Mouse (Mus musculus) left cerebral cortex, postnatal 10 days (tissue): ENCODE measurements around the gene Trim80. TPM values are rescaled to one million over a fixed set of nuclear protein-coding genes. Genes with fewer than 3 reads are reported as not detected.
"Not testable (repeated sequence)": the region's sequence is repeated elsewhere in the genome, so short reads cannot be mapped to it uniquely, and the experiment has no call there.

ENCODE experiments used
- DNase-seq, 2 experiments: peaks; one replicate each; pipeline ENCODE4 v3.0.0; 2021 to 2022; ENCODE audit warnings: low spot score in 2 of 2, mixed read lengths in 1 of 2; ENCODE audit errors: extremely low spot score in 1 of 2
- intact Hi-C: fragments of 180-260 bp; cut with DNase I; formaldehyde crosslinking; loops from one replicate; pipeline ENCODE4 v1.15.1; 2025
- total RNA-seq, 2 experiments: library from RNA; stranded (reverse); gene quantifications; 2 replicates each; pipeline ENCODE4 v1.2.3; 2021

Trim80 gene
- total RNA-seq, 2 experiments from 2014 or later = 0.24 TPM; not detected in 1

DNA sequence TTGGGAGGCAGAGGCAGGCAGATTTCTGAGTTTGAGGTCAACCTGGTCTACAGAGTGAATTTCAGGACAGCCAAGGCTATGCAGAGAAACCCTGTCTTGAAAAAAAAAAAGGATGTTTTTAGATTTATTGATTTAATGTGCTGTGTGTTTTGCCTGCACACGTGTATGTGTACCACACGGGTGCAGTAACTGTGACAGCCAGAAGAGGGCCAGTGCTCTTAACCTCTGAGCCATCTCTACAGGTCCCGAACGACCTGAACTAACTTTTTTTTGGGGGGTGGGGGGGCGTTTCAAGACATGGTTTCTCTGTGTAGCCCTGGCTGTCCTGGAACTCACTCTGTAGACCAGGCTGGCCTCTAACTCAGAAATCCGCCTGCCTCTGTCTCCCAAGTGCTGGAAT, 14.5 kb downstream of the Trim80 start:
- DNase-seq, intact Hi-C loops: not testable (repeated sequence)

DNA sequence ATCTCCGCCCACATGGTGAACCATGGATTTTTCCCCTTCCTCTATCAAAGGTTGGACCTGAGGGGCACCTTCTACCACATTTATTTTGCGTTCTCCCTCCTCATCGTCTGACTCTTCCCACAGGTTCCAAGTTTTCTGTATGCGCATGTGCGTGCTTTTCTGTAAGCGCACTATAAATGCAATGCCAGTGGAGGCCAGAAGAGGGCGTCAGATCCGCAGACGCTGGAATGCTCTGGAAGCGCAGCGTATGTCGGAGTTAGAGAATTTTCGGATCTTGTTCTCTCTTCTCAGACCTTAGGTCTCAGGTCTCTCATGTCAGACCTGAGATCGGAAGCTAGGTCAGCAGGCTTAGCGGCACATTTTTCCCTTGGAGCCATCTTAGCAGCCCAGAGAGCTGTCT, 15.3 kb downstream of the Trim80 start:
- no peak for DNase-seq
- intact Hi-C loops = no loop called here

DNA sequence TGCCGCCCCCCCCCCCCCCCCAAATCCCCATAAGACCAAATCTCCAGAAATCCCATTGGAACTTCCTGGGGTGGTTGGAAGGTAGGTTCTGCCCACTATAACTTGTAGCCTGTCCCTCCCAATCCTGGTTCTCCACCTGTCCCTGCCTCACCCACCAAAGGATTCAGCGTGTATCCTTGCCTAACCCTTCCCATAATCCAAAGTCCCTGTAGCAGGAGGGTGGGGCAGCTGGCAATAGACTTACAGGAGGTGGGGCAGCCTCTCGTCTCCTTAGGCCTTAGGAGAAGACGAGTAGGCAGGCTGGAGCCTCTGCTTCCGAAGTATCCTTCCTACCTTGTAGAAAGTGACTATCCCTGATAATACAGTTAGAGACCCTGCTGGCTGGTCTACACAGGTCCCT, 15.8 kb downstream of the Trim80 start:
- intact Hi-C loops = no loop called here
- no peak for DNase-seq

DNA sequence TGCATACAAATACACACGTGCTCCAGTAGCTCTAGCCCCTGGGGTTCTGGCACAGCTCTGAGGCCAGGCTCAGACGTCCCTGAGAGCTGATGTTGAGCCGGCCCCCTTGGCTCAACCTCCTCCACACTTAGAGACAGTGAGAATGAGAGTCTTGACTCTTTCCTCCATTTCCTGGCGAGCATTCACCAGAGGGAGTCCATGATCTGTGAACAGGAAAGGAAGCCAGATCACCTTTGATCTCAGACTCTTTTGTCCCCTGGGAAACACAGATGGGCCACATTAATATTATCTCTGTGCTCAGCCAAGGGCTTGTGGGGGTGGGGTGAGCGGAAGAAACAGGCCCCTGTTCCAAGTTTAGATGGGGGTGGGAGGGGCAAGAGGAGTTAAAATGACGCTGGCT, 17.1 kb downstream of the Trim80 start:
- intact Hi-C loops = no loop called here

DNA sequence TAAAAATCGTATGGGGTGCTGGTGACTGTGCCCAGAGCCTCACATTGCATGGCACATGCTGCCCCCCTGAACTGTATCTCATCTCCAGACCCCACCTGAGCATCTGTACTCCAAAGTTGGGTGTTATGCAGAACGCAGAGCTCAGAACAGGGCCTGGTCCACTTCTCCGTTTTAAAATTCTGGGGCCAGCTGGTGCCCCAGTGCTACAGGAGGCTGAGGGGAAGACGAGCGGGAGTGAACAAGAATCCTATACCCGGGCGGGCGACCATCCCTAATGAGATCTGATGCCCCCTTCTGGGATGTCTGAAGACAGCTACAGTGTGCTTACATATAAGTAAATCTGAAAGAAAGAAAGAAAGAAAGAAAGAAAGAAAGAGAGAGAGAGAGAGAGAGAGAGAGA, 20.6 kb downstream of the Trim80 start:
- no peak for DNase-seq
- intact Hi-C loops = no loop called here

More for the DNA sequence above, 17.1 kb downstream of the Trim80 start:
- peak in 1 of 2 experiments; percentile 58 for DNase-seq

DNA sequence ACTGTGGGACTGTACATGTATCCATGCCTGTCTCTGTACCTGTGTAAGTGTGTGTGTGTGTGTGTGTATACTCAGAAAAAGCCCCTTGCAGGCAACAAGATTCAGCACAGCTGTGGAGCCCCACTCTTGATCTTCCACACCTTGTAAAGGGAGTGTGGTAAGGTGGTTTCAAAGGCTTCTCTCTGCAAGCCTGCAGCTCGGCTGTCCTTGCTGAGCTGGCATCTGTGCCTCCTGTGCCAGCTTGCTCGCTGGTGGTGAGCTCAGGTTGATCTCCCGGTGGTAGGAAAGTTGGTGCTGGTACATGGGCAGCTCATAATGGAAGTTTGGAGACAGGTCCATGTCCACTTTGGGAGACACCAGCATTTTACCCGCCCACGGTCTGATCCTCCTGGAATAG, 21.5 kb downstream of the Trim80 start:
- intact Hi-C loops = no loop called here
- no peak for DNase-seq

DNA sequence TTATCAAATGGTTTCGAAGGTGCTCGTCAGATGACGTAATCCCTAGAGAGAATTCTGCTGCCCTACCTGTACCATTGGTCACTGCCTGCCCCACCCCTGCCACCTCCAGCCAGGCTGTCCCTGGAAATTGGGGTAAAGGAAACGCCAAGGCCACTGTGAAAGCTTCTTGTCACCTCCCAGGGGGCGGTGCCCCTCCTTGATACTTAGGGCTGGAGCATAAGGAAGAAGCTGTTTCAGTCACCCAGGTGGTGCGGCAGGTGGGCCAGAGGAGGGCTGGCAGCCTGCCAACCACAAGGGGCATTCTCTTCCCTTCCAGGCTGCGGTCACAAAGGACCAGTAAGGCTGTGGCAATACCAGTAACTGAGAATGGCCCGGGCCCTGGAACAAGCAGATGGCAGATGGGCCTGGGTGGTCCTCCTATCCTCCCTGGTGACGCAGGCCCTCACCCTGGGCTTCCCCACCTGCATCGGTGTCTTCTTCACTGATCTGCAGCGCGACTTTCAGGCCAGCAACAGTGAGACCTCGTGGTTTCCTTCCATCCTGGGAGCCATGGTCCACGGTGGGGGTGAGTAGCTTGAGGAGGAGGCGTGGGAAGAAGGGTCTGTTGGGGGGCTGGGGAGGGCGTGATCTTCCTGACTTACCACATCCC, 22.0 kb downstream of the Trim80 start, which contains the start of gene Slc16a5:
Slc16a5 (plus strand) TSS at position 232 of the 649 bp plus-strand sequence.
- intact Hi-C loops = no loop called here
- no peak for DNase-seq

DNA sequence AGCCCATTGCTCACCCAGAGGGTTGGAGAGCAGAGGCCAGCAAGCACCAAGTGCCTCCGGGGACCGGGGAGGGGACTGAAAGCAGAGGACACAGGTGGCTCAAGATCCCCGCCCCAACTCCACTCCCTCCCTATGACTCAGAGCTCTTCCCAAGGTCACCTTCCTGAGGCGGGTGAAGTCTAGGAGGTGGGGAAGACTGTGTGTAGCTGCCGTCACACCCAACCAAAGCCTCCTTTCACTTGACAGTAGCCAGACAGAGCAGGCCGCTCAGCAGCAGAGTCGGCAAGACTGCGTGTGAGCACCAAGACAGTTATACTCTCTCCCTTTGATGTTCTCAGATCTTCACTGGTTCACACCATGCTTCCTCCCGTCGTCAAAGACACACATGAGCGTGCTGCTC, 23.1 kb downstream of the Trim80 start:
- no peak for DNase-seq
- intact Hi-C loops = no loop called here

DNA sequence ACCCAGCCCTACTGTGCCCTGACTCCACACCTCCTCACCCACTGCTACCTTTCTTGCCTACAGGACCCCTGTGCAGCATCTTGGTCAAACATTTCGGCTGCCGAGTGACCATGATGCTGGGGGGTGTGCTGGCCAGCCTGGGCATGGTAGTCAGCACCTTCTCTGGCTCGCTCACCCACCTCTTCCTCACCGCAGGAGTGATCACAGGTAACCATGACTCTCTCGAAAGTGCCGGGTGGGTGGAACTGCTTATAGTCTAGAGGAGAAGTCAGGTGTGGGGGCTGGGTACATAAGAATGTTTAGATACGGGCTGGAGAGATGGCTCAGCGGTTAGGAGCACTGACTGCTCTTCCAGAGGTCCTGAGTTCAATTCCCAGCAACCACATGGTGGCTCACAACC, 24.5 kb downstream of the Trim80 start:
- no peak for DNase-seq
- intact Hi-C loops = no loop called here

DNA sequence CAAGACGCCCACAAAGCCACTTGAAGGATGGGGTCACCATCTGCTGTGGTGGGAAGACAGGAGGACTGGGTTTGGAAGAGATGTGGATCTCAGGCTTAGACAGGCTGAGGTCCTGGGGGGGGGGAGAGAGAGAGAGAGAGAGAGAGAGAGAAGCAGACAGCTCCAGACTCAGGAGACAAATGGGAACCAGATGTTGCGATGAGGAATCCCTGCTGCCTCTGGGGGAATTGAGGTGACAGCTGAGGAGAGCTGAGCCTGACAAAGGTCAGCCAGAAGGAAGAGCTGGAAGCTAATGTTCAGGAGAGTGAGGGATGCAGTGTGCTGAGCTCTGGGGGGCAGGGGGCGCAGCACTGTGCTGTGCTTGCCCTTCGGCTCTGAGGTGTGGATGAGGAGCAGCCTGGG, 26.9 kb downstream of the Trim80 start:
- intact Hi-C loops = no loop called here
- no peak for DNase-seq

DNA sequence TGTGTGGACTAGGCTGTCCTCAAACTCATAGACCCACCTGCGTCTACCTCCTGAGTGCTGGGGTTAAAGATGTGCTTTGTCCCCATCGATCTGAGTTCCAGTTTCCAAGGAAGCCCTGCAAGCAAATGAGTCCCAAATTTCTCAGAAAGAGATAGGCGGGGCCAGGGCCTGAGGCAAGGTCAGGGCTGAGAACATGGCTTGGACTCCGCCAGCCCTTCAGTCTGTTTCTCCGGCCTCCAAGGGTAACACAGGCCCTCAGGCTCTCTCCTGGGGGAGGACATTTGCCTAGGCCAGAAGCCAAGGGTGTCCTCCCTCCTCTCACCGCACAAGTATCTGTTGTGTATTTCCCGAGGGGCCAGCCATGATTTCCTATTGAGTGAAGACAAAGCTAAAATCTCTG, 31.8 kb downstream of the Trim80 start:
- intact Hi-C loops = no loop called here
- no peak for DNase-seq

DNA sequence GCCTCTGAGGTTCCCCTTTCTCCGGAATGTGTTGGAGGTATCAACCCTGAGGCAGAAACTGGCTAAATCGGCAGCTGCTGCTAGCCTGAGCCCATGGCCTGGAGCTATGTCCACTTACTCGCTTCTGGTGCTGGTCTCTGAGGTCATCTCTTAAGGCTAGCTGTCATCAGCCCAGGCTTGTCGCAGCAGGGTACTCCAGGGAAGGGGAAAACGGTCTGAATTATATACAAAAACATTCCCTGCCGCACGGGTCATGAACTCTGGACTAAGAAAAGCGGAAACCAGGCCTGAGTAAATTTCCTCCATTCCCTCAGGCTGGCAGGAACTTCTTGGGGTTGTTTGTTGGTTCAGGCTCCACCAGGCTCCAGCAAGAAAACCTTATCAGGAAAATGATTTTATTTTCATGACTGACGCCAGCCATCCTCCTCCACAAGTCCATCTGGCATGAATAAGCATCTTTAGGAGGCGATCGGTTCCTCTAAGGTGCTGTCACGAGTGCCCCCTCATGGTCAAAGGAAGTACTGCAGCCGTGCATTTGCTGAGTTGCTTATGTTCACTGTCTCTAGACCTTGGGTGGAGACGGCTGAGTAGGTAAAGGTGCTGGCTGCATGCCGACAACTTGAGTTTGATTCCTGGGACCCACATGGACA, 33.4 kb downstream of the Trim80 start:
- DNase-seq = peak; percentile 92 to 95
- intact Hi-C loops = loop anchor here (2.0 kb wide), 2 partner anchors 53 to 115 kb away; partner anchors contain the start of gene Kctd2

DNA sequence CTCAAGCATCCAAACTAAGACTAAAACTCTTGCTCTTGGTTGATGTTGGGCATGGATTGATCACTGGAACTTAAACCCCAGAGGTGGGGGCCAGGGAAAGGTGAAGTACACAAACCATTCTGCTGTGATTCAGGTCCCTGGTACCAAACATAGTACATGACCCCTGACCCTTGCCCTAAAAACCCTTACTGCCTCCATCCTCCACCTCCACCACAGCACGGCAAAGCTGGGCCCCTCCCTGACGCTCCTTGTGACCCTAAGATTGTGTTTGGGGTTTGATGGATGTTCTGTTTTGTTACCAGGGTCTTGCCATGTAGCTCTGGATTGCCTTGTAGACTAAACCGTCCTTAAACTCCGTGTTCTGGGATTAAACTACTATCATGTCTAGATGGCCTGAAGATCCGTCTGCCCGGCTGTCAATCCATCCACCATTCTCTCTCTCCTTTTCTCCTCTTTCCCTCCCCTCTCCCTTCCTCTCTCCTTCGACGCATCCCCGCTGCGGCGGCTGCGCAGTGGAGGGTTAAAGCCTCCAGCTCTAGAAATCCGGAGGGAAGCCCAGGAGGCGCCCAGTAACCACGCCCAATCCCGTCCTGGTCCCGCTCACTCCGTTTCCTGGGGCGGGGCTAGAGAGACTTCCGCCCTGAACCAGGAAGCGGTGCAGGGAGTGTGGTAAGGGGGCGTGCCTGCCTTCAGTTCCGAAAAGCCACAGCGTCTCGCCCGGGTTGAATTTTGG, 34.8 kb downstream of the Trim80 start, which contains the start of gene Armc7:
Armc7 (plus strand) TSS at position 643 of the 733 bp plus-strand sequence.
- DNase-seq = peak; percentile 92 to 96
- intact Hi-C loops = loop anchor here (2.0 kb wide), 2 partner anchors 54 to 116 kb away; partner anchors contain the start of gene Kctd2

DNA sequence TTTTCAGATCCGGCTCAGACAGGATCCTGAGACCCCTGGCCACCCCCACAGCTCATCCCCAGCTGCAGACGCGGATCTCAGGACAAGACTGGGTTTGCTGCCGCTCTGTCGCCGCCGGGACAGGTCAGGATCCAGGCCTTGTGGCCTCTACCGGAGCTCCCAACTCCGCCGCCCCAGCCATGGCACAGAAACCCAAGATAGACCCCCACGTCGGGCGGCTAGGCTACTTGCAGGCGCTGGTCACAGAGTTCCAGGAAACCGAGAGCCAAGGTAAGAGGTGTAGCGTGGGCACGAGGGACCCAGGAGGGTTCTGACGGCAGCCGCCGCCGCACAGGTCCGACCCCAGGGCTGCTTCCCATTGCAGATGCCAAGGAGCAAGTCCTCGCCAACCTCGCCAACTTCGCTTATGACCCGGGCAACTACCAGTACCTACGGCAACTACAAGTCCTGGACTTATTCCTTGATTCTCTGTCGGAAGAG, 35.5 kb downstream of the Trim80 start:
- DNase-seq = no peak
- intact Hi-C loops = loop anchor here (2.0 kb wide), 2 partner anchors 55 to 117 kb away; partner anchors contain the start of gene Kctd2

DNA sequence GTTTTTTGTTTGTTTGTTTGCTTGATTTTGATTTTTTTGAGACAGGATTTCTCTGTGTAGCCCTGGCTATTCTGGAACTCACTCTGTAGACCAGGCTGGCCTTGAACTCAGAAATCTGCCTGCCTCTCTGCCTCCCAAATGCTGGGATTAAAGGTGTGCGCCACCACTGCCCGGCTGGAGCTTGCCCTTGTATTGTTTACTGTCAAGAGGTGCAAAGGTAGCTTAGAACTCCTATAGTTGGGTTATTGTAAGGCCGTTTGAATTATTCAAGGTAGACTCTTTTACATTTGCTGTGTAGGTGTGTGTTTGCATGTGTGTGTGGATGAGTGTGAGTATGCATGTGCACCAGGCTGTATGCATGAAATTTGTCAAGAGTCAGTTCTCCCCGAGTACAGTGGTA, 36.3 kb downstream of the Trim80 start:
- DNase-seq, intact Hi-C loops: not testable (repeated sequence)

DNA sequence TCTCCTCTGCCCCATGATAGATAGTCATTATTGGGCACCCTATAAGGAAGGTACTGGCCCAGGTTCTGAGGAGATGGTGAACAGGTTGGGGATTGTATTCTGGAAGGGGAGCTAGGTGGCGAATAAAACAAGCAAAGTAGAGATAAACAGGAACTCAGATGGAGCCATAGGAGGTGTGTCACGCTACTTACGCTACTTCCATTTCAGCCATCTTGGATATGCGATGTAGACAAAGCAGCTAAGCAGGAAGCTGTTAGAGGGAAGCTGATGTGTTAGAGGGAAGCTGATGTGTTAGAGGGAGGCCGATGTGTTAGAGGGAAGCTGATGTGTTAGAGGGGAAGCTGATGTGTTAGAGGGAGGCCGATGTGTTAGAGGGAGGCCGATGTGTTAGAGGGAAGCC, 37.0 kb downstream of the Trim80 start:
- DNase-seq, intact Hi-C loops: not testable (repeated sequence)

DNA sequence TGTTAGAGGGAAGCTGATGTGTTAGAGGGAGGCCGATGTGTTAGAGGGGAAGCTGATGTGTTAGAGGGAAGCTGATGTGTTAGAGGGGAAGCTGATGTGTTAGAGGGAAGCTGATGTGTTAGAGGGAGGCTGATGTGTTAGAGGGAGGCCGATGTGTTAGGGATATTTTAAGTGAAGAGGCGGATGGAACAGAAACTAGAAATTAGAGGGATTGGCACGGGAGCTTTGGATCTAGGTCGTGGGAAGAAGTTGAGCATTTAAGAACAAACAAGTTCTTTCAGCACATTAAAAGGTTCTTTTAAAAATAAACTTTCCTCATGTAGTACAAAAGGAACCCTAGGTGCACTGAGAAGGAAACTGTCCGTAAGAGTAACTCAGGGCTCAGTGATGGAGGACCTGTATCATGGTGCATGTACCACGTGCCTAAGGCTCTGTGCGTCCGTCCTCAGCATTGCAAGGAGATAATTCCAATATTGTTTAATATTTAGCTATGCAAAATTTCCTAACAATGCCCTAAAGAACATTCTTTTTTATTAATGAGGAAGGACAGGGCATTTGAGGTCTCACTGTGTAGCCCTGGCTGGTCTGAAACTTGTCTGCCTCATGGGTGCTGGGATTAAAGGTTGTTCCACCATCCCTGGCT, 38.1 kb downstream of the Trim80 start:
- intact Hi-C loops = no loop called here
- DNase-seq = no peak

DNA sequence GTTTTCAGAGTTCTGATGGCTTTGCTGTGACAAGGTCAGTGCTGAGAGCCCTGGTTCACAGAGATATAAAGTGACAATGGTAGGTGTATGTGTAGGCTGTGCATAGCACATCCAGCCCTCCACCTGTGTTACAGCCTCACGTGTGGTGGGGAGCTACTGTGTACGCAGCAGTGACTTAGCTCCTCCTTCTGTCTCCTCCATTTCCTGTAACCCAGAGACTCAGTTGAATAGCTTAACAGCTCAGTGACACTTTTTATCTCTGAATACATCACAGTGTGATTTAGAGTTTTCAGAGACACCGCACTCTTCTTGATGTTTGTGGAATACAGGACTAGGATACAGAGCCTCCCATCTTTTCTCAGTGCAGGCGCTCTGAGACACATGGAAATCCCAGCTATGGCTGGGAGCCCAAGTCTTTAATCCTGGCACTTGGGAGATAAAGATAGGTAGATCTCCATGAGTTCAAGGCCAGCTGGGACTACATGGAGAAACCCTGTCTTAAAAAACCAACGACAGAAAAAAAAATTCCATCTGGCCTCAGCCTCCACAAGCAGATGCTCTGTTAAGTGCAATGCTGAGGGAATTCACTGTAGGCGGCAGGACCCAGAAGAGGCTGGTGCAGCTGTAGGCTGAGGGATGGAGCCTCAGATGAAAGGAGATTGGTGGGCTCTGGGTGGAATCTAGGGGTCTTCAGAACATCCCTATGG, 41.4 kb downstream of the Trim80 start:
- DNase-seq = peak in 1 of 2 experiments; percentile 70
- intact Hi-C loops = no loop called here
